Mouse (Mus musculus) intestine, embryonic 14.5 days (tissue): Measurements from ENCODE around the gene Ccdc51. TPM values are rescaled to one million over a fixed set of nuclear protein-coding genes. Genes with fewer than 3 reads are reported as not detected.

Experiments used
- ATAC-seq: fragments of 200-750 bp; cut with Nextera tagmentation; replicated peaks from 2 replicates; pipeline ENCODE4 v1.8.0; 2017; ENCODE audit warnings: low read depth, moderate number of reproducible peaks, moderate TSS enrichment, moderate library complexity; ENCODE audit not compliant: low FRiP score, low TSS enrichment
- DNase-seq: peaks from one replicate; pipeline ENCODE4 v3.0.0-alpha.2; 2018; ENCODE audit warnings: low spot score
- H3K27ac ChIP-seq: fragments of 300-500 bp; sonication (generic); 2 replicates; pipeline ENCODE4 v1.5.1; 2014; ENCODE audit warnings: low read depth, mild to moderate bottlenecking, control low read depth
- H3K27me3 ChIP-seq: fragments of 300-500 bp; sonication (generic); replicated peaks from 2 replicates; pipeline ENCODE4 v1.6.1; 2014; ENCODE audit warnings: low read length, control low read depth; ENCODE audit not compliant: control insufficient read depth, insufficient read depth
- H3K36me3 ChIP-seq: fragments of 300-500 bp; sonication (generic); 2 replicates; pipeline ENCODE4 v1.6.1; 2014; ENCODE audit warnings: low read length, control low read depth; ENCODE audit not compliant: control insufficient read depth, insufficient read depth
- H3K4me1 ChIP-seq: fragments of 300-500 bp; sonication (generic); replicated peaks from 2 replicates; pipeline ENCODE4 v1.6.1; 2014; ENCODE audit warnings: low read length, control low read depth, mixed read lengths; ENCODE audit not compliant: control insufficient read depth, insufficient read depth
- H3K4me2 ChIP-seq: fragments of 300-500 bp; sonication (generic); 2 replicates; pipeline ENCODE4 v1.6.1; 2014; ENCODE audit warnings: low read length
- H3K4me3 ChIP-seq: fragments of 300-500 bp; sonication (generic); 2 replicates; pipeline ENCODE4 v1.5.1; 2014; ENCODE audit warnings: low read depth, low read length, control low read depth, mixed read lengths
- H3K9ac ChIP-seq: fragments of 300-500 bp; sonication (generic); 2 replicates; pipeline ENCODE4 v1.6.1; 2014; ENCODE audit warnings: mild to moderate bottlenecking, low read length
- H3K9me3 ChIP-seq: fragments of 300-500 bp; sonication (generic); 2 replicates; pipeline ENCODE4 v1.6.1; 2016; ENCODE audit warnings: low read length, control low read depth; ENCODE audit not compliant: control insufficient read depth
- WGBS: fragments of 180-500 bp; shearing (Covaris S2); extraction: QIAGEN DNeasy Blood & Tissue Kit; methylation state at CpG from one replicate; pipeline ENCODE4 v1.1.7; 2014; 5-methylcytosine and 5-hydroxymethylcytosine counted together
- polyA plus RNA-seq: library from polyadenylated mRNA; unstranded; fragments of >200 nt; fragmentation: Nextera tagmentation; extraction: Ambion mirVana; gene quantifications from 2 replicates; pipeline ENCODE4 v1.2.1, GENCODE M21; 2014

Ccdc51 gene
- polyA plus RNA-seq, 1 experiment from 2014 or later, result 12.9 TPM

DNA sequence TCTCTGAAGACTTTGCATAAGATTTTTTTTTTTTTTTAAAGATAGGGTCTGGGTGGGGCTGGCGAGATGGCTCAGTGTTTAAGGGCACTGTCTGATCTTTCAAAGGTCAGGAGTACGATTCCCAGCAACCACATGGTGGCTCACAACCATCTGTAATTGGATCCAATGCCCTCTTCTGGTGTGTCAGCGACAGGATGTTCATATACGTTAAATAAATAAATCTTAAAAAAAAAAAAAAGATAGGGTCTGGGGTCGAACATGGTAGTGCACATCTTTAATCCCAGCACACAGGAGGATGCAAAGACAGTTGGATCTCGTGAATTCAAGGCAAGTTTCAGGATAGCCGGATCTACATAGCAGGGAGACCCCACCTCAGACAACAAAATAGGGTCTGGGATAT lies 33.0 kb upstream of the Ccdc51 start:
- DNase-seq (no peak), ATAC-seq (no peak)
- Histone ChIP-seq H3K4me3 (no peak overlapping the region), H3K9me3 (no peaks in the 10 kb centered on the region), H3K4me1 (no peaks in the 10 kb centered on the region), H3K27me3 (no peaks in the 10 kb centered on the region), H3K27ac (no peak overlapping the region), H3K36me3 (peaks cover 18% of the 10 kb centered on the region), H3K9ac (no peak overlapping the region), H3K4me2 (no peak overlapping the region)
- 67% methylated on average over 7 of the region's 7 CpGs for WGBS

DNA sequence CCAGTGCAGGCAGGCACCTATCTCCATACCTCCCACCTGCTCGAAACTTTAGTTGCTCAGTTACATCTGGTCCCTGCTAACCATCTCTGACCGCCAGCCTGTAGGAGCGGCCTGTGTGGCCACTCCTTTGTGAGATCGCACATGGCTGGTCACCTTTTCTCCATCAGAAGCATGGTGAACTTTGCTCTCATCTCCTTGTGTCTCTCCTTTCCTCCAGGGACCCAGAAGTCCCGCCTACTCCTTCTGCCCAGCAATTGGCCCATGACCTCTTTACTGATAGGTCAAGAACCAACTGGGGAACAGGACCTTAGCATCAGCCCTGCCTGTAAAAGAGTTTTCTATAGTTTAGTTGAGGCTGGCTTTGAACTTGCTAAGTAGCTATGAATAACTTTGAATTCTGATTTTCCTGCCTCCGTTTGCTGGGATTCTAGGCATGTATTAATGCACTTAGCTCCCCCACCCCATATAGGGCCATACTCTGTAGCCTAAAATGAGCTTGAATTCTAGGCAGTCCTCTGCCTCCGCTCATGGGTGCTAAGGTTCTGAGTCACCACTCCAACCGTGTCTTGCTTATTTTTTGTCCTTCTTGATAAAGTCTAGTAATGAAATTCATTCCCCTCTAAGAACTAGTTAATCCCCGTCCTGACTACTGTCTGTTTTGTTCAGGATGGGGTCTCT lies 32.2 kb upstream of the Ccdc51 start:
- ATAC-seq, result no peak

DNA sequence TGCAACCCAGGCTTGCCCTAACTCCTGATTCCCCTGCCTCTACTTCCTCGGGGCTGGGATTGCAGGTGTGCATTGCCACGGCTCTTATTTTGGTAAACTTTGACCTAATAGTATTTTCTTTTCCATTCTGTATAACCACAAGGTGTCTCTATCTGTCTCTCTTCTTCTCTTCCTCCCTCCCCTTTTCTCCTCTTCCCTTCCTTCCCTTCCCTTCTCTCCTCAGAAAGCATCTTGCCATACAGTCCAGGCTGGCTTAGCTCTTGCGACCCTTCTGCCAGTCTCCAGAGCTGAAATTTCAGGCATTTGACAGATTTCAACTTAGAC lies 31.7 kb upstream of the Ccdc51 start:
- ATAC-seq (no peak), DNase-seq (no peak)
- peaks cover 18% of the 10 kb centered on the region for H3K36me3 ChIP-seq
- H3K4me2 ChIP-seq, result no peak overlapping the region
- H3K4me1 ChIP-seq, result peaks cover 7% of the 10 kb centered on the region
- H3K27ac ChIP-seq, result no peak overlapping the region
- no peaks in the 10 kb centered on the region for H3K9me3 ChIP-seq
- H3K27me3 ChIP-seq, result no peaks in the 10 kb centered on the region
- no peak overlapping the region for H3K9ac ChIP-seq
- WGBS, result 81% methylated on average over 3 of the region's 3 CpGs
- no peak overlapping the region for H3K4me3 ChIP-seq

More for the DNA sequence above, 32.2 kb upstream of the Ccdc51 start:
- H3K4me1 ChIP-seq, result peaks cover 3% of the 10 kb centered on the region; the same call in 1 of the 2 replicates
- H3K36me3 ChIP-seq, result peaks cover 18% of the 10 kb centered on the region
- no peak overlapping the region for H3K27ac ChIP-seq
- 82% methylated on average over 9 of the region's 9 CpGs for WGBS
- H3K9ac ChIP-seq, result no peak overlapping the region
- no peaks in the 10 kb centered on the region for H3K27me3 ChIP-seq
- no peak for DNase-seq
- no peak overlapping the region for H3K4me2 ChIP-seq
- no peaks in the 10 kb centered on the region for H3K9me3 ChIP-seq
- H3K4me3 ChIP-seq, result no peak overlapping the region

DNA sequence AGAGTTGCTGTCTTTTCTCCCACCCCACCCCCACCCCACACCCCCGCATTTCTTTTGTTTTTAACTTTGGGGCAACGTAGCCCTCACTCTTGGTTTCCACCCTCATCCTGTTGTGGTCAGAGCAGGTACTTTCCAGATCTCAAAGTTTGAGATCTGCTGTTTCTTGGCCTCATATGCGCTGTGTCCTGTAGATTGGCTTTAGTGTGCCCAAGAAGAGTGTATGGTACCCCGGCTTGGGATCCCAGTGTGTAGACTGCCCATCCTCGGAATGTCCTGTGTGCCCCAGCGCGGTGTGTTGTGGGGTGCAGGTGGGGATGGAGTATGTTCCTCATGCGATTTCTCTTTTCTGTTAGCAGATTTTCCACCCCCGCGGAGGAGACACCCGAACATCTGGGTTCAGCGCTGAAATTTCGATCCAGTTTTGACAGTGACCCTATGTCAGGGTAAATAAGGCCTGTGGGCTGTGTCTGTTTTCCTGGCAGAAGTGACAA lies 31.2 kb upstream of the Ccdc51 start:
- Histone ChIP-seq H3K27me3 (no peaks in the 10 kb centered on the region), H3K27ac (no peak overlapping the region), H3K36me3 (peaks cover 20% of the 10 kb centered on the region), H3K9ac (no peak overlapping the region), H3K9me3 (no peaks in the 10 kb centered on the region), H3K4me1 (peaks cover 7% of the 10 kb centered on the region), H3K4me2 (no peak overlapping the region), H3K4me3 (no peak overlapping the region)
- DNase-seq, result no peak
- WGBS, result 90% methylated on average over 13 of the region's 13 CpGs
- ATAC-seq, result no peak

DNA sequence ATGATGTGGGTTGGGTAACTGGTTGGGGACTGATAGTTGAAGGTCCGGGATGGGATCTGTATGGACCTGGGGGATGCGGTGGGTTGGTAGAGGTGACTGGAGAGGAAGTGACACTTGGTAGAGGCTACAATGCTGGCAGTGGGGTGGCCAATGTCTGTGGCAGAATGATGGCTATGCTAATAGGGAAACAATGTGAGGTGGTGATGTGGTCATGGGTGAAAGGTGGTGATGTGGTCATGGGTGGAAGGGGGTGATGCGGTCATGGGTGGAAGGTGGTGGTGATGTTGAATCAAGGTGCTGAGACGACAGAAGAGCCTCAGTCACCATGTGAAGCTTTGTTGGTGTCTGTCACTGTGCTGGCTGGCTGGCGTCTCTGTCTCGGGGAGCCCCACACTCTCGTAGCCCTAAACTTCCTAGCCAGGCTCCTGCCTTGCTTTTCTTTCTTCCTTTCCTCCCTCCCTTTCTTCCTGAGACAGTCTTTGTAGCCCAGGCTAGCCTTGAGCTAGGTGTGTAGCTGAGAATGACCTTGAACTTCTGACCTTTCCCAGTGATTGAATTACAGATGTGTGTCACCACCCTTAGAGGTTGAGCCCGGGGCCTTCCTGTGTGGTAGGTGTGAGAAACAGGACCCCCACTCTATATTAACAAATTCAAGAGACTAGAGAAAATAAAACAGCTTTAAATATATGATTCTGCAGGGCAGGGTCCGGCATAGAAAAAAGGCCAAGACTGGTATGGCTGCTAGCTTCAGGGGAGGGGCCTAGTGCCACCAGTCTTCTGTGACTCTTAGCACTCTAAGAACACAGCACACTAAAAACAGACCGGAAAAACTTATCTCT lies 30.4 kb upstream of the Ccdc51 start:
- H3K27ac ChIP-seq, result no peak overlapping the region
- no peaks in the 10 kb centered on the region for H3K27me3 ChIP-seq
- H3K9ac ChIP-seq, result no peak overlapping the region
- H3K36me3 ChIP-seq, result peaks cover 29% of the 10 kb centered on the region
- H3K9me3 ChIP-seq, result no peaks in the 10 kb centered on the region
- DNase-seq (no peak), ATAC-seq (no peak)
- 89% methylated on average over 10 of the region's 10 CpGs for WGBS
- peaks cover 7% of the 10 kb centered on the region for H3K4me1 ChIP-seq
- no peak overlapping the region for H3K4me3 ChIP-seq
- no peak overlapping the region for H3K4me2 ChIP-seq

DNA sequence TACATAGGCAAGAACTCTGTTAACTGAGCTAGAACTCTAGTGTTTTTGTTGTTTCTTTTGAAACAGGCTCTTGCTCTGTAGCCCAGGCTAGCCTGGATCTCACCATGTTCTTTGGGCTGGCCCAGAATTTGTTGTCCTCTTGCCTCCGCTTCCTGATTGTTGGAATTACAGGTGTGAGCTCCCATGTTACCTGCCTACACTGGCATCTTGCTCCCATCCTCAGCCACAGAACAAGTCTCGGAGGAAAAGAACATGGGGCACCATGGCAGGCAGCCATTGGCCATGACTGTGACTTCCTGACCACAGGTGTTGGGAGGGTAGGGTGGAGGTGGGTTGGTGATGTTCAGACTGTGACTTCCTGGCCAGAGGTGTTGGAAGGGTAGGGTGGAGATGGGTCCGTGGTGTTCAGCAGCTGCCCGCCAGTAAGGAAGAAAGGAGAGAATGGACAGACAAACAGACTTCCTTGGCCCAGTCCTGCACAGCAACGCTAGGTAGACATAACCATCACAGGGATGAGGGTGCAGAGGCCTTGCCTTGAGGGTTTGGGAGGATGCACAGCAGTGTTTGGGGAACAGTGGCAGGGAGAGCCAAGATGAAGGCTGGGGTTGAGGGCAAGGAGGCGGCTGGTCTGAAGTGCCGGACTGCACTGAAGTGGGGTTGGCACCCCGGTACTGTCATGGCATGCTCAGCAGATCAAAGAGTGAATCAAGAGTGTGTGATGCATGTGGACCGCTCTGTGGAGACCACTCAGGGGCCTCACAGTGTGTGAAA lies 29.6 kb upstream of the Ccdc51 start:
- DNase-seq, result no peak
- no peak overlapping the region for H3K27ac ChIP-seq
- no peak overlapping the region for H3K4me3 ChIP-seq
- no peak overlapping the region for H3K4me2 ChIP-seq
- H3K4me1 ChIP-seq, result peaks cover 7% of the 10 kb centered on the region
- no peak overlapping the region for H3K9ac ChIP-seq
- no peaks in the 10 kb centered on the region for H3K9me3 ChIP-seq
- peaks cover 37% of the 10 kb centered on the region for H3K36me3 ChIP-seq
- 89% methylated on average over 9 of the region's 9 CpGs for WGBS
- no peaks in the 10 kb centered on the region for H3K27me3 ChIP-seq
- no peak for ATAC-seq

DNA sequence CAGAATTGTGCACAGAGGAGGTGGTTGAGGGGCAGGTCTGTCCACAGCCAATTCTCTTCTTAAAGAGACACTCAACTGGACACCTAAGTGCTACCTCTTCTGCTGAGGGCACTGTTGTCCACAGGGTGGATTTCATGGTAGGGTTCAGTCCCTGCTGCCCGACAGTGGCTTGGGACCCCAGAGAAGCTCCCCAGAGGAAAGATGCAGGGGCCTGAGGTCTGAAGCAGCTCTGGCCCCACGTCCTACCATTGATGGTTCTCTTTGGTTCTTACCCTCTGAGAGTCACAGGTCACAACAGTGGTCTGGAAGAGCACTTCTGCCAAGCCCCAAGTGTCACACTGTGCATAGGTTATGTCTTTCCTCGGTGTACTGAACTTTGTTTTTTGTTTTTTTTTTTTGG lies 28.9 kb upstream of the Ccdc51 start:
- Histone ChIP-seq H3K4me2 (no peak overlapping the region), H3K9ac (no peak overlapping the region), H3K27ac (no peak overlapping the region), H3K4me1 (peaks cover 7% of the 10 kb centered on the region), H3K9me3 (no peaks in the 10 kb centered on the region), H3K4me3 (no peak overlapping the region), H3K36me3 (peaks cover 43% of the 10 kb centered on the region), H3K27me3 (no peaks in the 10 kb centered on the region)
- DNase-seq, result no peak
- no peak for ATAC-seq
- 81% methylated on average over 3 of the region's 3 CpGs for WGBS

DNA sequence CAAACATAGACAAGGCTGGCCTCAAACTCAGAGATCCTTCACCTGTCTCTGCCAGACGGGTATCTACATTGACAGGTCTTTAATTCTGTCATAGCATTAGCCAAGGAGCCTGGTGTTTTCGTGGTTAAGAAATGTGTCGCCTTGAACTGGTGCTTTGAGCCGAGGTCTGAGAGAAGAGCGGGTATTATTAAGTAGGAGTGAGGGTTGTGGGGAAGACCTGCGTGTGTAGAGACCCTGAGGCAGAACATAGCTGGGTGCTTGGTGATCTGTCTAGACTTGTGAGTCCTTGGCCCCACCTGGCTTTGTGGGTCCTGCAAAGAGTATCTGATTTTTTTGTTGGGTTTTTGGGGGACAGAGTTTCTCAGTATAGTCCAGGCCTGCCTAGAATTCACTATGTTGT lies 28.4 kb upstream of the Ccdc51 start:
- DNase-seq (no peak), ATAC-seq (no peak)
- Histone ChIP-seq H3K36me3 (peaks cover 46% of the 10 kb centered on the region), H3K9me3 (no peaks in the 10 kb centered on the region), H3K4me1 (peaks cover 12% of the 10 kb centered on the region), H3K4me3 (no peak overlapping the region), H3K27ac (no peak overlapping the region), H3K4me2 (no peak overlapping the region), H3K27me3 (no peaks in the 10 kb centered on the region), H3K9ac (no peak overlapping the region)
- 79% methylated on average over 6 of the region's 6 CpGs for WGBS
